Mouse (Mus musculus) embryonic facial prominence, embryonic 13.5 days (tissue): ENCODE results near the gene Zfp580. TPM values are rescaled to one million over a fixed set of nuclear protein-coding genes. Genes with fewer than 3 reads are reported as not detected.
A peak's percentile ranks its signal among the peaks of the same experiment; 100 is the strongest.

ENCODE experiments used
- ATAC-seq: fragments of 200-750 bp; cut with Nextera tagmentation; 2 replicates; pipeline ENCODE4 v1.8.0; 2017; ENCODE audit warnings: low read depth; ENCODE audit not compliant: insufficient number of reproducible peaks, insufficient read depth, low FRiP score, low TSS enrichment
- H3K27ac ChIP-seq: fragments of 300-500 bp; sonication (generic); 2 replicates; pipeline ENCODE4 v1.5.1; 2015; ENCODE audit warnings: moderate library complexity, mild to moderate bottlenecking, inconsistent platforms
- H3K27me3 ChIP-seq: fragments of 300-500 bp; sonication (generic); 2 replicates; pipeline ENCODE4 v1.6.1; 2015; ENCODE audit warnings: mild to moderate bottlenecking, inconsistent platforms
- H3K36me3 ChIP-seq: fragments of 300-500 bp; sonication (generic); 2 replicates; pipeline ENCODE4 v1.6.1; 2015; ENCODE audit warnings: mild to moderate bottlenecking, inconsistent platforms
- H3K4me1 ChIP-seq: fragments of 300-500 bp; sonication (generic); 2 replicates; pipeline ENCODE4 v1.6.1; 2015; ENCODE audit warnings: inconsistent platforms
- H3K4me2 ChIP-seq: fragments of 300-500 bp; sonication (generic); 2 replicates; pipeline ENCODE4 v1.6.1; 2015; ENCODE audit warnings: moderate library complexity, mild to moderate bottlenecking, inconsistent platforms
- H3K4me3 ChIP-seq: fragments of 300-500 bp; sonication (generic); 2 replicates; pipeline ENCODE4 v1.5.1; 2015; ENCODE audit warnings: mild to moderate bottlenecking, inconsistent platforms
- H3K9ac ChIP-seq: fragments of 300-500 bp; sonication (generic); 2 replicates; pipeline ENCODE4 v1.6.1; 2015; ENCODE audit warnings: mild to moderate bottlenecking, inconsistent platforms
- H3K9me3 ChIP-seq: fragments of 300-500 bp; sonication (generic); 2 replicates; pipeline ENCODE4 v1.6.1; 2016; ENCODE audit warnings: inconsistent platforms
- WGBS: fragments of 180-500 bp; shearing (Covaris S2); methylation state at CpG from one replicate; pipeline ENCODE4 v1.1.7; 2015; ENCODE audit warnings: mixed read lengths; 5-methylcytosine and 5-hydroxymethylcytosine counted together
- polyA plus RNA-seq: library from polyadenylated mRNA; unstranded; fragments of >200 nt; fragmentation: Nextera tagmentation; extraction: Ambion mirVana; gene quantifications from 2 replicates; pipeline ENCODE4 v1.2.1, GENCODE M21; 2015

The Zfp580 gene
- polyA plus RNA-seq, 1 experiment from 2014 or later, result 45.9 TPM

DNA sequence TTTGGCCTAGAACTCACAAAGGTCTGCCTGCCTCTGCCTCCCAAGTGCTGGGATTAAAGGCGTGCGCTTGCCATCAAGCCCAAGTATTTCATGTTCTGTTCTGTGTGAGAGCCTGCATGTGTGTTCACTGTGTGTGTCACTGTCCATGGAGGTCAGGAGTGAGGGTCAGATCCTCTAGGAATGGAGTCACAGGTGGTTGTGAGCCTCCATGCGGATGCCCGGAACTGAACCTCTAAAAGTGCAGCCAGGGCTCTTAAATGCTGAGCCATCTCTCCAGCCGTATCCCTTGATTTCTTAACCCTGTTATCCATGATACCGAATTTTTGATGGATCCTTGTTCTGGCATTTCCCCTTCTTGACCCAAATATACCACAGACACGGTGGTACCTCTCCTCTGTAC, 14.3 kb upstream of the Zfp580 start:
- Histone ChIP-seq H3K4me1 (peaks cover 9% of the 10 kb centered on the region), H3K9ac (no peak overlapping the region), H3K9me3 (peaks cover 21% of the 10 kb centered on the region), H3K36me3 (peaks cover 60% of the 10 kb centered on the region), H3K4me2 (0 out of 2 replicates have a peak overlapping the region, but pooled peaks have one; percentile 60), H3K27ac (no peak overlapping the region), H3K27me3 (no peaks in the 10 kb centered on the region), H3K4me3 (no peak overlapping the region)
- WGBS, result 96% methylated on average over 7 of the region's 7 CpGs
- ATAC-seq, result no peak

DNA sequence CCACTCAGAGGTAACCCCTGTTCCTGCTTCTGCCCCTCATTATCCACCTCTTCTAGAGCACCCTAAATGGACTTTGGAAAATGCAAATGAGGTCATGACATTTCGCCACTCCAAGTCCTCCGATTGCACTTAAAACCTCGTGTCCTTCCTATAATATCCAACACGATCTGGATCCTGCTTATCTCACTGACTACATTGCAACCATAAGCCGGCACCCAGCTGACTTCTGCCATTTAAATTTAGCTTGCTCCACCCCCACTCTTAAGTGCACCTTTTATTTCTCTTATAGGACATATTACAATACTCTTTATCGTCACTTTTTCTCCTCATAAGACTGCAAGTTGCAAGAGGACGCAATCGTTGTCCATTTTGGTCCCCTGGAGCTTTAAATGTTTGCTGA, 13.9 kb upstream of the Zfp580 start:
- Histone ChIP-seq H3K4me3 (peak overlapping the region; percentile 61), H3K27me3 (no peaks in the 10 kb centered on the region), H3K9ac (no peak overlapping the region), H3K9me3 (peaks cover 18% of the 10 kb centered on the region), H3K4me2 (peak overlapping the region; percentile 60), H3K27ac (peak overlapping the region; percentile 97), H3K36me3 (peaks cover 55% of the 10 kb centered on the region), H3K4me1 (peaks cover 9% of the 10 kb centered on the region)
- WGBS, result 89% methylated on average over 8 of the region's 8 CpGs
- no peak for ATAC-seq

DNA sequence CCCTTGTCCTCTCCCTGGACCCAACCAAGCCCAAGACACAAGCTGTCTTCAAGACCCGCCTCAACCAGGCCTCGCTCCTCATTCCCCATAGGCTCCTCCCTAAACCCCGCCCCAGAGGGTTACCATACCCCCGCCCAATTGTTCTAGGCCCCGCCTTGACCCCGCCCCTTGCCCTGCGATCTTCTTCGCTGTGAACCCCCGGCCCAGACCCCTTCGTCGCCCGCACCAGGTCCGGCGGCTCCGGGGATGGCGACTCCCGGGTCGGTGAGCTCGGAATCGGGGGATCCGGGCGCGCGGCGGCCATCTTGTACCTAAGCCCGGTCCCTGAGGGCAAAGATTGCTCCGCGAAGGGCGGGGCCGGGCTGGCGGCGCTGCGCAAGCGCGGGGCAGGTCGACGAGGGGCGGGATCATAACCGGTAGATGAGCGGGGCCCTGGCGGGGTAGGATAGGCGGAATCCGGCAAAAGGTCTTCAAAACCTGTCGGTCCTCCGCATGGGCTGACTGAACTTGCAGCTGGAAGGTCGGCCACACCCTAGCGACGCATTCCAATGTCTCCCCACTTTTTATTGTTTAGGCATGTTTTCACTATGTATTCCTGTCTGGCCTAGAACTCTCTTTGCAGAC, 13.1 kb upstream of the Zfp580 start, which contains the start of gene Zfp784:
Gene Zfp784, minus strand, starts transcription at position 338 of the 624 bp plus-strand sequence.
- under 1% methylated on average over 48 of the region's 48 CpGs for WGBS

DNA sequence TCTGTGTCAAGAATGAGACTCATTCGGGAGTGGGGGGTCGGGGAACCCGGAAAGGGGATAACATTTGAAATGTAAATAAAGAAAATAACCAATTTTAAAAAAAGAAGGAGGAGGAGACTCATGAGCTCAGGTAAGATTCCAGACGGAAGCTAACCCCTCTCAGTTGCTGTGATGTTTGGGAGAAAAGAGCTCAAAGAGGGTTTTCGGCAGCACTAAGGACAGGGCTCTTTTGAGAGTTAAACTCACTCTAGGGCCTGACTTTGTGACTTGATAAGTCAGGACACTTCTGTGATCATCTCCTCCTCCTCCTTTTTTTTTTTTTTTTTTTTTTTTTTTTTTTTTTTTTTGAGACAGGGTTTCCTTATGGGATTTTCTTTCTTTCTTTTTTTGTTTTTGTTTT, 12.4 kb upstream of the Zfp580 start:
- H3K27ac ChIP-seq, result peak overlapping the region; percentile 97
- H3K4me2 ChIP-seq, result peak overlapping the region; percentile 60
- peaks cover 9% of the 10 kb centered on the region for H3K4me1 ChIP-seq
- no peaks in the 10 kb centered on the region for H3K27me3 ChIP-seq
- H3K9me3 ChIP-seq, result peaks cover 14% of the 10 kb centered on the region
- no peak for ATAC-seq
- H3K9ac ChIP-seq, result peak overlapping the region; percentile 81
- peaks cover 40% of the 10 kb centered on the region for H3K36me3 ChIP-seq
- peak overlapping the region; percentile 61 for H3K4me3 ChIP-seq
- WGBS, result 37% methylated on average over 5 of the region's 5 CpGs

More for the DNA sequence above, 13.1 kb upstream of the Zfp580 start, which contains the start of gene Zfp784:
- Histone ChIP-seq H3K9ac (peak within 1 kb of the TSS; percentile 81), H3K4me3 (peak within 1 kb of the TSS; percentile 61), H3K9me3 (peaks cover 14% of the 10 kb centered on the region), H3K4me2 (peak within 1 kb of the TSS; percentile 60), H3K27me3 (no peaks in the 10 kb centered on the region), H3K36me3 (peaks cover 48% of the 10 kb centered on the region), H3K4me1 (peaks cover 9% of the 10 kb centered on the region), H3K27ac (peak within 1 kb of the TSS; percentile 97)
- ATAC-seq, result peak; percentile 92

DNA sequence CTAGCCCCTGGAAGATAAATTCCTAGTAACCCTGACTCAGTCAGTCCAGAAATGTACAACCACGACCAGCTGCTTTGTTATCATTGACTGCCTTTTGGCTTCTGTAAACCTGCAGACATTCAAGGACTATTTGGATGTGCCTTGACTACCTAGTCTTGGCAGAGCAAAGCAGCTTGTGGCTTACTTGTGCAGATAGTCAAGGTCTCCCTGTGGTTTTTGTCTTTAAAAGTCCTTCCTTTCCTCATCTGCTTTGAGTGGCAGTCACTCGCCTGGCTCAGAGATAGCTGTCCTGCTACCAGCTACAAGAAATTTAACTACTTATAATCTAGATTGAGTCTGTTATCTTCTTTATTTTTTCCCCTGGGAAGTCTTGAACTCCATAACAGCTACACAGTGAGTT, 6.4 kb upstream of the Zfp580 start:
- Histone ChIP-seq H3K9ac (no peak overlapping the region), H3K27ac (no peak overlapping the region), H3K9me3 (no peaks in the 10 kb centered on the region), H3K27me3 (no peaks in the 10 kb centered on the region), H3K36me3 (peaks cover 10% of the 10 kb centered on the region), H3K4me2 (no peak overlapping the region), H3K4me1 (no peaks in the 10 kb centered on the region), H3K4me3 (no peak overlapping the region)
- WGBS, result 76% methylated on average over 2 of the region's 2 CpGs
- ATAC-seq, result no peak

GRCm38 (mm10) chr7:5046112-5046511, 5.2 kb upstream of the Zfp580 start:
- Histone ChIP-seq H3K27me3 (no peaks in the 10 kb centered on the region), H3K4me1 (peaks cover 8% of the 10 kb centered on the region; the same call in 1 of the 2 replicates), H3K9me3 (no peaks in the 10 kb centered on the region), H3K4me3 (no peak overlapping the region), H3K4me2 (no peak overlapping the region), H3K36me3 (peaks cover 7% of the 10 kb centered on the region), H3K27ac (no peak overlapping the region), H3K9ac (no peak overlapping the region)
- WGBS, result 71% methylated on average over 2 of the region's 2 CpGs
- ATAC-seq, result no peak

DNA sequence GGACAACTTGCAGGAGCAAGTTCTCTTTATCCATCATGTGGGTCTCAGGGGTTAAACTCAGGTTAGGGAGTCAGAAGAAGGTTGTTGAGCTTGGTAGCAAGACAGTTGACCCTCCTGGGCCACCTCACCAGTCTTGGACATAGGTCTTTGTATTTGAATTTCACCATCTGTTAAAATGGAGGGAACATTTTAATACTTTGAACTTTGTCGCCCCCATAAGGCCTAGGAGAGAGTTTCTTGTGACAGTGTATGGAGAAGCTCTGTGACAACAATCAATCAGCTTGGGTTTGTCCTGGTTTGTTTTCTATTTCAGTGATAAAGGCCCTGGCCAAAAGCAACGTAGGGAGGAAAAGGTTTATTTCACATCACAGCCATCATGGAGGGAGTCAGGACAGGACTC, 4.0 kb upstream of the Zfp580 start:
- Histone ChIP-seq H3K9ac (no peak overlapping the region), H3K9me3 (no peaks in the 10 kb centered on the region), H3K27ac (no peak overlapping the region), H3K27me3 (peaks cover 6% of the 10 kb centered on the region), H3K4me1 (peaks cover 12% of the 10 kb centered on the region), H3K36me3 (no peaks in the 10 kb centered on the region), H3K4me2 (no peak overlapping the region), H3K4me3 (no peak overlapping the region)
- 35% methylated on average over 2 of the region's 2 CpGs for WGBS
- no peak for ATAC-seq

GRCm38 (mm10) chr7:5052438-5052837, 1.1 kb downstream of the Zfp580 start:
- no peak overlapping the region for H3K27ac ChIP-seq
- WGBS, result 2% methylated on average over 12 of the region's 12 CpGs
- peak overlapping the region; percentile 77 for H3K4me3 ChIP-seq
- no peaks in the 10 kb centered on the region for H3K9me3 ChIP-seq
- peaks cover 46% of the 10 kb centered on the region for H3K27me3 ChIP-seq
- H3K4me2 ChIP-seq, result peak overlapping the region; percentile 87
- H3K36me3 ChIP-seq, result no peaks in the 10 kb centered on the region
- H3K4me1 ChIP-seq, result peaks cover 45% of the 10 kb centered on the region
- H3K9ac ChIP-seq, result peak overlapping the region; percentile 90
- no peak for ATAC-seq

DNA sequence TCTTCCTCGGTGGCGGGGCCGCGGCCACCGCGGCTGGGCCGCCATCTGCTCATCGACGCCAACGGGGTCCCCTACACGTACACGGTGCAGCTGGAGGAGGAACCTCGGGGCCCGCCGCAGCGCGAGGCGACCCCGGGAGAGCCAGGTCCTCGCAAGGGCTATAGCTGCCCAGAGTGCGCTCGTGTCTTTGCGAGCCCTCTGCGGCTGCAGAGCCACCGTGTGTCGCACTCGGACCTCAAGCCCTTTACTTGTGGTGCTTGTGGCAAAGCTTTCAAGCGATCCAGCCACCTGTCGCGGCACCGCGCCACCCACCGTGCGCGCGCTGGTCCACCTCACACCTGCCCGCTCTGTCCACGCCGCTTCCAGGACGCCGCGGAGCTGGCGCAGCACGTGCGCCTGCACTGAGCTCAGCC, 1.6 kb downstream of the Zfp580 start:
- ATAC-seq, result no peak
- Histone ChIP-seq H3K9me3 (no peaks in the 10 kb centered on the region), H3K27me3 (peaks cover 51% of the 10 kb centered on the region), H3K9ac (peak overlapping the region; percentile 90), H3K4me1 (peaks cover 50% of the 10 kb centered on the region), H3K36me3 (no peaks in the 10 kb centered on the region), H3K4me3 (peak overlapping the region; percentile 77), H3K4me2 (peak overlapping the region; percentile 87), H3K27ac (no peak overlapping the region)
- 4% methylated on average over 45 of the region's 45 CpGs for WGBS

DNA sequence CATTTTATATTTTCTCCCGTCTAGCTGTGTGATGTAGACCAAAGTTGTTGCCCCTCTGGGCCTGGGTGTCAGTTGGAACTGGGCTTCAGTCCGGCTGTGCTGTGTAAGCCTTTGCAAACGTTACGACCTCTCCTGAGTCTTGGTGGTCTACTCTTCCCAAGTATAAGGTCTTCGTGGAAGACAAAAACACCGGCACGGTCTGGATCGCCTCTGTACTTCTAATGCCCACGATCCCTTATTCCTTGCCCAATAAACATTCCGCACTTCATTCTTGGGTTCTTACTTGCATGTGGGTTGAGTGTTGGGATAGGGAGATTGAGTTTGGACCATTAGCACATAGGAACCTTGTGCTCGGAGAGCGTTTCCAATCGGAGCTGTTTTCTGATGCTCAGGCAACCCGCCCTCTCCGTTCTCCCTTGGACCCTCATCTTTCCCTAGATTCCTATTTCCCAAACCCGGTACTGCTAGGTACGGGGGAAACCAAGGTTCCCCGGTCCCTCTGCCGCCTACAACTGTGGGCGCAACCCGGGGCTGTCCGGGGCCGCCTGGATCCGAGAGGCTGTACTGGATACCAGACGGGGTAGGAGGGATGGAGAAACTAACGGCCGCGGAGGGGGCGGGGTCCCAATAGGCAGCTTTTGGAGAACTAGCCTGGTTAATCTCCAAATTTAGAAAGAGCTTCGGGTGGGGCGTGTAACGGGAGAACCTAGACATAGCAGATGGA, 2.3 kb downstream of the Zfp580 start:
- no peak for ATAC-seq
- Histone ChIP-seq H3K36me3 (no peaks in the 10 kb centered on the region), H3K4me3 (peak overlapping the region; percentile 77), H3K27me3 (peaks cover 53% of the 10 kb centered on the region), H3K27ac (no peak overlapping the region), H3K4me1 (peaks cover 54% of the 10 kb centered on the region), H3K9me3 (no peaks in the 10 kb centered on the region), H3K4me2 (peak overlapping the region; percentile 87), H3K9ac (peak overlapping the region; percentile 90)
- 7% methylated on average over 32 of the region's 32 CpGs for WGBS

DNA sequence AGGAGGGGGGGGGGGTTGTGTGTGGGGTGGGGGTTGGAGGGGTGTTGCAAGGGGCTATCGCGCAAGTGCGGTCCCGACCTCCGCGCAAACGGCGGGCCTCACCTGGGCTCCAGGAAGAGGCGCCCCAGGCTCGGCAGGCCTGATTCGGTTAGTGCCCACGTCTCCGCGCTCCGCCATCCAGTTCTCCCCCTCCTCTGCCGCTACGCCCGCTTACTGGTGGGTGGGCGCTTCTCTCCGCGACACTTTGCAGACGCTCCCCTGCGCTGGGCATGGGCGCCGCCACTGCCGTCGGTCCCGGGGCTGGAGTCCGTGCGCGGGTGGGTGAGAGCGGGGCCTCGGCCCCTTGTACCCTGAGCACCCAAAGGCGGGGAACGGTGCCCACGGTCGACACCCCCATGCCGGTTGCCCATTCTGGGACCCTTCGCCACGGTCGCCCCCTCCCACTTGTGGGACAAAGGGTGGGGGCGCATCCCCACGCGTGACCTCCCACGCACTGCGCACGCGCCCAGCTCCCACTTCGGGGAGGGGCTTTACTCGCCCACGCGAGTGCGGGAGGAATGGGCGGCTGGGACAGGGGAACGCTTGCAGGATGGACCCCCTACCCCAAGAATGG, 5.4 kb downstream of the Zfp580 start:
- WGBS, result under 1% methylated on average over 52 of the region's 55 CpGs
- H3K4me2 ChIP-seq, result peak overlapping the region; percentile 82
- H3K4me3 ChIP-seq, result peak overlapping the region; percentile 68
- peaks cover 53% of the 10 kb centered on the region for H3K27me3 ChIP-seq
- peaks cover 60% of the 10 kb centered on the region for H3K4me1 ChIP-seq
- no peaks in the 10 kb centered on the region for H3K9me3 ChIP-seq
- H3K9ac ChIP-seq, result peak overlapping the region; percentile 89
- peak overlapping the region; percentile 62 for H3K27ac ChIP-seq
- no peaks in the 10 kb centered on the region for H3K36me3 ChIP-seq
- ATAC-seq, result no peak
